Mouse (Mus musculus) layer of hippocampus, adult 2 months (tissue): ENCODE measurements around the gene Gmppa. TPM values are rescaled to one million over a fixed set of nuclear protein-coding genes. Genes with fewer than 3 reads are reported as not detected.

Experiments
- DNase-seq, 2 experiments: peaks; one replicate each; pipeline ENCODE4 v3.0.0; 2022; ENCODE audit warnings: low spot score in 2 of 2
- H3K27ac ChIP-seq: fragments of 200-600 bp; 2 replicates; pipeline ENCODE4 v1.8.1; 2022
- H3K4me3 ChIP-seq: fragments of 200-600 bp; 2 replicates; pipeline ENCODE4 v1.8.1; 2022; ENCODE audit warnings: mild to moderate bottlenecking
- CTCF ChIP-seq: fragments of 200-600 bp; conservative IDR thresholded peaks from 2 replicates; pipeline ENCODE4 v1.8.1; 2022; ENCODE audit warnings: antibody characterized with exemption, mild to moderate bottlenecking, moderate library complexity
- total RNA-seq, 2 experiments: library from RNA; stranded (reverse); gene quantifications; 2 replicates each; pipeline ENCODE4 v1.2.3; 2021

Gene Gmppa
- total RNA-seq, 2 experiments from 2014 or later, result 72.9 to 76.0 TPM

- H3K4me3 ChIP-seq, result peak overlapping the region; percentile 61
- TF ChIP-seq CTCF, result no peak
- no peak for DNase-seq
- no peak overlapping the region for H3K27ac ChIP-seq
These were observed 51.3 kb downstream of the Gmppa start for GRCm38 (mm10) chr1:75487040-75487404.

- TF ChIP-seq CTCF, result no peak
- Histone ChIP-seq H3K27ac (no peak overlapping the region), H3K4me3 (peak overlapping the region; percentile 61)
- DNase-seq, result no peak
These were observed 51.9 kb downstream of the Gmppa start for GRCm38 (mm10) chr1:75487405-75488161.

- Histone ChIP-seq H3K27ac (no peak overlapping the region), H3K4me3 (no peak overlapping the region)
- TF ChIP-seq CTCF, result no peak
- DNase-seq, result no peak
These were observed 55.2 kb downstream of the Gmppa start for GRCm38 (mm10) chr1:75490785-75491551.

GRCm38 (mm10) chr1:75492579-75493170 lies 56.9 kb downstream of the Gmppa start:
- no peak overlapping the region for H3K27ac ChIP-seq
- no peak for TF ChIP-seq CTCF

More at GRCm38 (mm10) chr1:75492579-75493170, 56.9 kb downstream of the Gmppa start:
- H3K4me3 ChIP-seq, result no peak overlapping the region
- no peak for DNase-seq

Other genes starting within 250 kb of the Gmppa start
- gene Ankzf1, start 243.8 kb upstream of the Gmppa start, total RNA-seq, result 10 to 100 TPM; 28.4 to 30.4 TPM
- gene Atg9a, start 243.7 kb upstream of the Gmppa start, total RNA-seq, result 100 to 1,000 TPM; 106 to 113 TPM
- gene Glb1l, start 225.1 kb upstream of the Gmppa start, total RNA-seq, result 10 to 100 TPM; 16.9 to 17.7 TPM
- 10 to 100 TPM; 88.6 to 93.7 TPM for gene Stk16, start 225.1 kb upstream of the Gmppa start, total RNA-seq
- gene Tuba4a, start 216.1 kb upstream of the Gmppa start, total RNA-seq, result 100 to 1,000 TPM; 533 to 543 TPM
- gene A630095N17Rik, start 203.8 kb upstream of the Gmppa start, total RNA-seq, result not detected
- 10 to 100 TPM; 69.6 to 82.8 TPM for gene Dnajb2, start 199.5 kb upstream of the Gmppa start, total RNA-seq
- 100 to 1,000 TPM; 395 to 416 TPM for gene Ptprn, start 171.4 kb upstream of the Gmppa start, total RNA-seq
- 100 to 1,000 TPM in 1 of 2 experiments, 10 to 100 TPM in 1; 82.5 to 106 TPM for gene Resp18, start 157.5 kb upstream of the Gmppa start, total RNA-seq
- 10 to 100 TPM; 49.1 to 50.0 TPM for gene Dnpep, start 117.9 kb upstream of the Gmppa start, total RNA-seq
- under 1 TPM; 0.88 to 1.00 TPM for gene Des, start 75.6 kb upstream of the Gmppa start, total RNA-seq
- 100 to 1,000 TPM; 168 to 179 TPM for gene Speg, start 60.6 kb upstream of the Gmppa start, total RNA-seq
- 1 to 10 TPM; 5.5 to 7.1 TPM for gene Asic4, start 14.5 kb downstream of the Gmppa start, total RNA-seq
- 10 to 100 TPM; 80.5 to 86.6 TPM for gene Chpf, start 43.4 kb downstream of the Gmppa start, total RNA-seq
- 10 to 100 TPM; 64.0 to 65.4 TPM for gene Tmem198, start 43.6 kb downstream of the Gmppa start, total RNA-seq
- gene Obsl1, start 70.5 kb downstream of the Gmppa start, total RNA-seq, result 10 to 100 TPM; 20.6 to 25.9 TPM
- 10 to 100 TPM; 15.3 to 16.5 TPM for gene Inha, start 71.1 kb downstream of the Gmppa start, total RNA-seq
- gene Stk11ip, start 85.6 kb downstream of the Gmppa start, total RNA-seq, result 10 to 100 TPM; 25.6 to 27.4 TPM
- 100 to 1,000 TPM; 106 to 110 TPM for gene Slc4a3, start 110.3 kb downstream of the Gmppa start, total RNA-seq